Mouse (Mus musculus) colon, adult 2 months (tissue): ENCODE data around the gene Hk3. TPM values are rescaled to one million over a fixed set of nuclear protein-coding genes. Genes with fewer than 3 reads are reported as not detected.

ENCODE experiments used
- polyA plus RNA-seq: library from polyadenylated mRNA; depleted of rRNA; stranded (reverse); fragments of >200 nt; gene quantifications from 2 replicates; pipeline ENCODE4 v1.2.3, GENCODE M21; 2012; rRNA removed

Hk3 gene
- polyA plus RNA-seq, result 1.9 and 2.2 TPM in 2 replicates

GRCm38 (mm10) chr13:55021194-55021779, at the start of gene Hk3:
TSS of gene Hk3 (minus strand) at chr13:55021385.

Other genes with a start within 250 kb of the Hk3 start
- not detected in 2 replicates for gene Eif4e1b, start 237.4 kb downstream of the Hk3 start, polyA plus RNA-seq
- 12.3 and 22.9 TPM in 2 replicates for gene Tspan17, start 232.0 kb downstream of the Hk3 start, polyA plus RNA-seq
- gene Unc5a, start 72.0 kb downstream of the Hk3 start, polyA plus RNA-seq, result 6.4 and 7.5 TPM in 2 replicates
- 1.9 and 2.7 TPM in 2 replicates for gene Uimc1, start 78.9 kb upstream of the Hk3 start, polyA plus RNA-seq
- gene Zfp346, start 83.9 kb upstream of the Hk3 start, polyA plus RNA-seq, result 9.0 and 10.5 TPM in 2 replicates
- gene Gm17617, start 112.2 kb upstream of the Hk3 start, polyA plus RNA-seq, result not detected in 2 replicates
- gene Fgfr4, start 131.3 kb upstream of the Hk3 start, polyA plus RNA-seq, result 22.1 and 31.2 TPM in 2 replicates
- gene Nsd1, start 188.4 kb upstream of the Hk3 start, polyA plus RNA-seq, result 10.7 and 13.2 TPM in 2 replicates